Mouse (Mus musculus) cortical plate, adult 2 months (tissue): ENCODE results near the gene Tns1.

Source experiments
- CTCF ChIP-seq: fragments of 200-500 bp; IDR thresholded peaks from 2 replicates; pipeline ENCODE4 v1.5.1; 2011; ENCODE audit warnings: mild to moderate bottlenecking, control low read depth, low read length; ENCODE audit not compliant: insufficient read depth; ENCODE audit errors: extremely low read depth
- POLR2A ChIP-seq: fragments of 200-500 bp; IDR thresholded peaks from 2 replicates; pipeline ENCODE4 v1.6.1; 2011; ENCODE audit warnings: mild to moderate bottlenecking, low read length, control low read depth; ENCODE audit not compliant: insufficient read depth; ENCODE audit errors: extremely low read depth

DNA sequence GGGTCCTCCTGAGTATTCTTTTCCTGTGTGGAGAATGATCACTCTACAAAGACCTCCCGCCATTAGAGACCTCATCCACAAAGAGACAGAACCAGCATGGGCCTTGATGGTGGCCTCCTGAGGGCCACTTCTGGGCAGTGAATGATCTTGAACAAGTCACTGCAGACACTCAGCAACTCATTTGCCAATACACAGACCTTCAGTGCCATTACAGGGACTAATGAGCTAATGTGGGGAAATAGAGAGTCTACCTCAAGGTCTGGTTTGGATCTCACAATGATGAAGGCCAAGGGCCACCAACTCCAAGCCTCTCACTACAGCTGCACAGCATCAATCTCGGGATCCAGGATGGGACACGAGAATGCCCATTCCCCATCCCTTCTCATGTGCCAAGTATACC, 127.6 kb downstream of the Tns1 start:
- TF ChIP-seq POLR2A = no peak
- no peak for TF ChIP-seq CTCF
